Mouse (Mus musculus) inflammation-experienced regulatory T-cells, adult 6 months (primary cell): ENCODE data around the gene Ccdc172. TPM values are rescaled to one million over a fixed set of nuclear protein-coding genes. Genes with fewer than 3 reads are reported as not detected.

Experiments
- ATAC-seq: one replicate; pipeline ENCODE4 v1.8.0; 2017
- polyA plus RNA-seq, 3 experiments: library from polyadenylated mRNA; unstranded; fragments of 100-300 nt; shearing (Covaris generic); gene quantifications; one replicate each; pipeline ENCODE4 v1.2.1; 2017

The Ccdc172 gene
- not detected for polyA plus RNA-seq

DNA sequence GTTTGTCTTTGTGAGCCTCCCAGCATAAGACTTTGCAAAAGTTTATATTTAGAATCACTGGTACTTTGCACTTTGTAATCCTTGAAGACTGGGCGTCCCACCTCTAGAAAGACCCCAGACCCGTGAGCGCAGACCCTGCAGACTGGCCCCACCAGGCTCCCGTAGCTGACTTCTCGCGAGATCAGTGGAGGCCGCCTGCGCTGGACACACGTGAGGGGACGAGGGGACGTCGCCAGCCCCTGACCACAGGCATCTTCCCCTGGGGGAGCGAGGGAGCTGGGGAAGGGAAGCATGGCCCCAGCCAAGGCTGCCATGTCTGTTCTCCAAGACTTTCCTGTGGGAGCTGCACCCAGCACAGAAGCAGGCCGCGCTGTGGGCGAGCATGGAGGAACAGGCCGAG lies at the start of gene Ccdc172:
Ccdc172 (plus strand) TSS at position 176 of the 400 bp plus-strand sequence.
- no peak for ATAC-seq

DNA sequence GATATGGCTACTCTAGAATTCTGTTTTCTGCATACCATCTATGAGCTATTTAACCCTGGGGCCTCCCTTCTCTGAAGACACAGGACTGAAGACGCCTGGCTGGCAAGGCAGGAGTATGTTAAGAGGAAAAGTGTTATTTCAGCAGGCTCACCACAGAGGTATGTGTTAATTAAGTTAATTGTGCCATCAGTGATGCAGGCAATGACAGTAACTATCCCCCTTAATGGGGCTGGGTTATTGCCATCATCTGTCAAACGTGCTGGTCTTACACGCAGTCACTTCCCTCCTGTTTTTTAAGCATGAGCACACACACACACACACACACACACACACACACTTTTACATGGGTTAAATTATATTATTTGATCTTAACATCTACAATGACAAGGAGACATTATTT lies 48.0 kb upstream of the Ccdc172 start:
- no peak for ATAC-seq

DNA sequence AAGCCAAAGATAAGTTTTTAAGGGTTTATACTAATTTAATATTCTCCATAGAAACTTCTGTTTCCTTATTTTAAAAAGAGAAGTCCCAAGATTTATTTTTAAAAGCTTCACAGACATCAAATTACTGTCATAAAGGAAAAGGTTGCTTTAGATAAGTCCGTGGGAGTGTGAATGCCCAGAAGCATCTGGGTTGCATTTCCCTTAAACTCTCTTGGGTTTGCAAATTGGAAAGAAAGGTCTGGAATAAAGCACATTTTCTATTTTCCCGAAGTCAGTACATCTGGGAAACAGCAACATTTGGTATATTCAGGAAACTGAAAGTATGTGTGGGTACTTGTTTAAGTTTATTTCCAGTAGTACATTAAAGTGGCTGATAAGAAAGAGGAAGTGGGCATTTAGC lies 43.5 kb upstream of the Ccdc172 start:
- no peak for ATAC-seq

DNA sequence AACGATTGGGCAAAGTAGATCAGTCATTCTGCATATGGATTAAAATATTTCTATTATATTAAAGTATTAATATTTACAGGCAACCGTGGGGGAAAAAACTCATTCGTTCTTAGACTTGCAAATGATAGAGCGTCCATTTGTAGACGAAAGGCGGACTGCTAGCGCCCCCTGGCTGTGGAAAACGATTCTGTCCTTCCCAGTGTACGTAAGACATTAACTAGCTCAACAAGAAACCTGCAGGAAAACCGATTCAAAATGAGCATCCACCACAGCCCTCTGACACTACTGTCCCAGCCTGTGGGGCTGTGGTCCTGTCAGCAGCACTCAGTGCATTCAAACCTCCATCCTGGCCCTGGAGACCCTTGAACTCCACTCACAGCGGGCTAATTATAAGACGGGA lies 42.4 kb upstream of the Ccdc172 start:
- ATAC-seq = no peak

DNA sequence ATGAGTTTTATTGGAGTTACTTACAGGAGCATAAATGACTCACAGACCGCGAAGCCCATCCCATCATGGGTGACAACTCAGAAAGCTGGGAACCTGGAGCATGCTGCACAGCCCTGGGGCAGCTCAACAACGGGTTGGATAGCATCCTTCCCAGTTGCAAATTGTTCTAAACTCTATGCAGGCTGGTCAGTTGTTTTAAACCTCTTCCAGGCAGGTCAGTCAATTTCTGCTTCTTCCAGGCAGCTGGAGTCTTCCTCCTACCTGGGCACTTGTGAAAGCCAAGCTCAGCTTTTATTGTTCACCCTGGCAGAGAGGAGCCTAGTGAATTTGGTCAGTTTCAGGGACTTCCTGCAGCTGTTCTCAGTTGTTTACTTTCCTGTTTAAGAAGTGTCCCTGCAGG lies 37.5 kb upstream of the Ccdc172 start:
- no peak for ATAC-seq

DNA sequence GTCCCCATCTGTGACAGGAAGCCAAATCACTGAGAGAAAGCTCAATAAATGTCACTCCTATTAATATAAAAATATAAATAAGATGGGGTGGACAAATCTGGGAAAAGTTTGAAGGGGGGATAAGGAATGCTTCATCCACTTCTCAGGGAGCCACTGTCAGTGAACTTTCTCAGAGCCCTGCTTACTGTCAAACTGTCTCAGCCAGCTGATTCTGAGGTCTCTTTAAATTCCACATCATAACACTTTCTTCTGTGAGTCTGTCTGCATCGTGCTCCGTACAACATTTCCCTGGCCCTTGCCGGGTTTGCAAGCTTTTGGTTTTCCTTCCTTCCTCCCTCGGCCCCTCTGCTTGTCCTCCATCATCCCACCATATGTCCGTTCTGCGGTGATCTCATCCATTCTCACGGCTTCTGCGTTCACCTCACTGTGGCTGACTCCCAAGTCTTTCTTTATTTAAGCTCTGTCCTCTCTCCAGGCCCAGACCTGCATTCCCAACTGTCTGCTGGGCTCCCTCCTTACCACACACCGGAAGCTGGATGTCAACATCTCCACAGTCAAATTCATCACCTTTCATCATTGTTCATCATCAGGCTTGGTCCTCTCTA lies 29.3 kb upstream of the Ccdc172 start:
- no peak for ATAC-seq

DNA sequence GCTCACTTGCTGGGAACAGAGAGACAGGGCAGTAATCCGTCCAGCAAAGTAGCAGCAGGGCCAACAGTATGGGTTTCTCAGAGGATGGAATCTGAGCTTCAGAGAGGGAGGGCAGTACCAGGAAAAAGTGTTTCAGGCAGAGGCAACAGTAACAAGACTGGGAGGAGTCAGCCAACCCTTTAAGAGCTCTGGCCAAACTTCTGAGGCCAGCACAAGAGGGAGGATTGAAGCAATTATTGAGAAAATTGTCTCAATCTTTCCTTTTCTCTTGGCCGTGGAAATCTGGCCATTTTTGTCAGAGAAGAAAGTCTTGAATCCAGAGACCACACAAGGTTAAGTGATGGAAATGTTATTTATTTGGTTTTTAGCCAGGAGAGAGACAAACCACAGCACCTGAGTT lies 25.1 kb upstream of the Ccdc172 start:
- ATAC-seq = no peak

DNA sequence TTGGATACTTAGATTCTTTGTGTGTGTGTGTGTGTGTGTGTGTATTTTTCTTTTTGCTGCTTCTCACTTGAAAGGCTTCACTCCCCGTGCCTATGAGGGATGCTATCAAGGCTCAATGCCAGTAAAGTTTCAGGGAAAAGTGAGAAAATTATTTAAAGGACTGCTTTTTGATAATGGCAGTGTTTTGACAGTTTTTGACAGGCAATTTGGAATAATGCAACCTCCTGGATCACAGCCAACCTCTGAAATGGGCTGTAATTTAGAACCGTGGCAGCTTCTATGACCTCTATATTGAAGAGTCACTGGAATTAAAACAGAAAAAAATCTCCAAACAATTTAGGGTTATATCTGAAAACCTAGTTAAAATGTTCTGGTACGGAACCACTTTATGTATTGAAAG lies 14.7 kb upstream of the Ccdc172 start:
- no peak for ATAC-seq

DNA sequence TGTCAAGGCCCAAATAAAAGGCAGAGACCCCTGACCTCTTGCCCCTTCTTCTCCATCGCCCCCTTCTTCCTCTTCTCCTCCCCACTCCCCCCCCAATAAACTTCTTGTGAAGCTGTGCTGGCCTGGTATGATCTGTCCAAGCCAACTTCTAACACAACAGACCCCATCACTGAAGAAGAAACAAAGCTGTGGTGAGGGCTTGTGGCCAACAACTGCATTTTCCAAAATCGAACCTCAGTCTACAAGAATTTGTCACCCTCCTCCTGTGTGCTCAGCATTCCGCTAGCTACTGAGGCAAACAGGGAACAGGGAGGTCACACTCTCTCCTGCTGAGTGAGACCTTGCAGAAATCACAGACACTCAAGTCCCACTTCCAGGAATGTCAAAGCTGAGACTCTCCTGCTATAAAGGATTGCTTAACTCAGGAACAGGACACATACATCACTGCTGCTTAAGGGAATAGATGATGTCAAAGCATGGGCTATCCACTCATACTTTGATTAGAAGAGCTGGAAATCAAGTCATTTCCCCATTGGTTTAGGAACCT lies 12.3 kb upstream of the Ccdc172 start:
- no peak for ATAC-seq

DNA sequence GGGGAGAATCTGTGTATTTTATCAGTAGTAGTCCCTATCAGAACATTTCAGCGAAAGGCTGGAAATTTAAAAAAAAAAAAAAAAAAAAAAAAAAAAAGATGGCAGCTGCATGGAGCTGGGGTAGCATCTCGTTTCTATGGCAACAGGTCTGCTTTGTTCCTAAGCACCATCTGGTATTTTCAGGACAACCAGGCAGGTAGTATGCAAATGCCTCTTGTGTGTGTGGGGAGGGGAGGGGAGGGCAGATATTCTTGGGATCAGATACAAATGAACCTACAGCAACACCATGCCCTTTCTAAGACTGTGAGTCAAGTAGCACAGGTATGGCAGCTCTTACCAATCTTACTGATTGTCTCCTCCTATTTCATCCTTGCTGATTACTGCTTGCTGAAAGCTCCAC lies 11.7 kb upstream of the Ccdc172 start:
- no peak for ATAC-seq

DNA sequence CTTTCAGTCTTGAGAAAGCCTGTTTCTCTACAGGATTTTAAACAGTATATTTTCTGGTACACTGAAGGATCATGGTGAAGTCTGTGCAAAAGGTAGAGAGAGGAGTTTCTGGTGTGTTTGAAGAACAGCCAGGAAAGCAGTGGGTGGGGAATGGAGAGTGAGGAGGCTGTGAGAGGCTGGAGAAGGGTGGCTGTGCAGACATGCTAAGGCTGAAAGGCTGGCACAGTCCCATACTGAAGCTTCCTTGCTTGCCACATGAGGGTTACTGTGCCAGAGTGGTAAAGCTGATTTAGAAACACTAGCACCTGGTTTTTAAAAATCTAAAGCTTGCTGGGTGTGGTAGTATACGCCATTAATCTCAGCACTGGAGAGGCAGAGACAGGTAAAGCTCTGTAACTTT lies 9.9 kb downstream of the Ccdc172 start:
- ATAC-seq = no peak

DNA sequence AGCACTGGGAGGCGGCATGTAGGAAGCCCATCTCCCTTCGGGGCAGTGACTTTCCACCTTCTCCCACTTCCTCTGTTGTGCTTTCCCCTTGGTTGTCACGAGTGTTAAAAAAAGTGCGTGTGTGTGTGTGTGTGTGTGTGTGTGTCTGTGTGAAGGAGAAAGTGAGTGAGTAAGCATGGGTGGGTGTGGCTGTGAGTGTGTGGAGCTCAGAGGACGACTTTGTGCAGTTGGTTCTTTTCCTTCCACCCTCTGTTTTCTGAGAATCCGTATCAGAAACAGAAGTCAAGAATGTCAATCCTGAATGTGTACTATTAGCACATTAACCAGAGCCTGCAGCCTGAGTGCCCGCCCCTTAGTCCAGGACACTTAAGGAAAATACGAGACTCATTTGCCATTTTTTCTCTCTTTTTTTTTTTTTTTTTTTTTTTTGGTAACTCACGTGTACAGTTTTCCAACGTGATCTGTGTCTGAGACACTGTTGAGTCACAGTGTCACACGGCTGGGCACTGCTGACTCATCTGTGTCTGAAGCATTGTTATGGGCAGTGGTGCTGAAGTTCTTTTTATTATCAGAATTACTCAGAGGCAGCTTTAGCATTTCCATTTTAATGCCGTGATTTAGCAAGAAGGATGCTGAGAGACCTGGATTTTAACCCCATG lies 12.1 kb downstream of the Ccdc172 start:
- ATAC-seq = no peak

DNA sequence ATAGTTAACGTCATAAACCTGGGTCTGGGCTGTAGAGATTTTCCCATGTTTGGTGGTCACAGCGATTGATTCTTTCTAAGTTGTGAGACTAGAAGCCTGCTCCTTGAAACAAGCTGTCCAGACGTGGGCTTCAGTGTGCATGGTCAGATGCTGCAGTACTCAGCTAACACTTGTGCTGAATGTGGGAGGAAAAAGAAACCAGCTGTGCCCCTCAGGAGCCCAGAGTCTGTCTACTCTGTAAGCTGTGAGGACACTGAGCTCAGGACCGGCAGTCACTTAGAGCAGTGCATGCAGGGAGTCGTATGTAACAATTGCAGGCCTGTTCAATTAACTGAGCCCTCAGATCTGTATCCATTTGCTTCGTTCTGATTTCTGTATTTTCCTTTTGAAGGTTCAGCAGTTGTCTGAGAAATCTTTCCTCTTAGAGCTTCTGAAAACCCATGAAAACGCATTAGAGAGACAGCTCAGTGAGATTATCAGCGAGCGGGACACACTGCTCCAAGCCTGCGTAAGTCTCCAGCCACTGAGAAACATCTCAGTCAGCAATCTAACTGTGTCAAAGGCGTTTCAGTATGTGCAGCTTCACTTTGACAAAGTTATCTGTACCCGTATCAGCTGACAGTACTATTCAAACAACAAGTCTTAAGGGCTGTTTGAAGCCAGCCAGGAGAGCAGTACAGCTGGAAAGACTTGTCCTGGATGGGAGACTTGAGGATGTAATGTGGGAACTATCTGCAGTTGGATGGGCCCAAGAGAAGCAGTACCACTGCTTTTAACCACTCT lies 13.9 kb downstream of the Ccdc172 start:
- ATAC-seq = no peak

DNA sequence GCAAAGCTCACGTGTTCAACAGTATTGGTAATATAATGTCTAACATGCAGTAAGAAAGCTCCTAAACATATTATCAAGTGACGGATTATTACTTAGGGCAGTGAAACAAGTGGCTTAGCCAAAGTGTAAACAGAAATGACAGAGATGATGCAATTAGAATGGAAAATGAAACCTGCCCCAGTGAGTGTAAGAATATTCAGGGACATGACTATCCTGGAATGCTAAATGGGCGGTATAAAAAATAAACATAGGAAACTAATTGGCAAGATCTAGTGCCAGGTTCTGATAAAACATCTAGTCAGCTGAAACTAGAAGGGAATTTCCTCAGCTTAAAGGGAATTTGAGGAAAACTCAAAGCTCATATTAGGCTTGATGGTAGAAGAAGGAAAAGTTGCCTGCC lies 21.3 kb downstream of the Ccdc172 start:
- no peak for ATAC-seq

DNA sequence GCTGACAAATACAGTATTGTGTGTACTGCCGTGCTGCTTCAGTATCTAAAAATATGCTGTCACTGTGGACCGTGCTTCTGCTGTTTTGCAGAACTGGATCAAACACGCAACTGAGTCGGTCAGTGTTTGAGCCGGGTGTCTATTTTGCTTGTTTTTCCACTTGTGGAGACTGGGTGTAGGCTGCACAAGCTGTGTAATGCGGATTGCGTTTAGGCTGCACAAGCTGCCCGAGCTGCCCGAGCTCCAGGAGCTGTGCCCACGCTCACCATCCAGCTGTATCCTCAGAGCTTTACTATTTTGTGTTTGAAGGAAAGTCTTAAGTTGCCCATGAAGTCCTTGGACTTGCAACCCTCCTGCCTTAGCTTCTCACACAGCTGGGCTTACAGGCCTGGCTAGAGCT lies 24.9 kb downstream of the Ccdc172 start:
- ATAC-seq = no peak

DNA sequence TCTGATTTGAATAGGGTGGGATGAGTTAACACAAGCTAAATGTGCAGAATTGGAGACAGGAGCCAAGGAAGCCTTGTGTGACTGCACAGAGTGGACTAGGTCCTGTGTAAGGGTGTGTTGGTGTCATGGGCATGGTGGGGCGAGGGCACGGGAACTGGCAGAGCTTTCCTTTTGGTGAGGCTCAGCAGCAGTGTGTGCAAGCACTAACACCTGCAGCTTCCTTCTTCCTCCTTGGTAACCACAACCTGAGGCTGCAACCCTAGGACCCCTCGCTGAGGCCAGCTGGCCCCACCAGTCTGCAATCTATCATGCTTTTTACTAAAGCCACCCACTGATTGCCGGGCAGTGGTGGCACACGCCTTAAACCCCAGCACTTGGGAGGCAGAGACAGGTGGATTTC lies 28.6 kb downstream of the Ccdc172 start:
- no peak for ATAC-seq

DNA sequence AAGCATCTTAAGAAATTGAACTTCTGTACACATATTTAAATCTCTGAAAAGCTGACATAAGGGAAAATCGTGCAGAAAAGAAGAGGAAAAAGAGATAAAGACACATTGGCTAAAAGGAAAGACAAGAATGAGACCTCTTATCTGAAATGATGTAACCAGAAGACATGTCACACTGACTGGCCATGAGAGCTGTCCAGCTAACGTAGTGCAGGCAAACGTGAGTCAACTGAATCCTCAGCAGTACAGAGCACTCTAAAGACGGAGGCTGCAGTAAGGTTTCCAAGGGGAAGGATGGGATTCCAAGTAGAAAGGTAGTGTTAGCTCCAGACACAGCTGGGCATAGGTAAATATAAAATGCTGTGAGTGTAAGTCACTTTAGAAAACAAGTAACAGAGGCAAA lies 36.6 kb downstream of the Ccdc172 start:
- ATAC-seq = no peak

DNA sequence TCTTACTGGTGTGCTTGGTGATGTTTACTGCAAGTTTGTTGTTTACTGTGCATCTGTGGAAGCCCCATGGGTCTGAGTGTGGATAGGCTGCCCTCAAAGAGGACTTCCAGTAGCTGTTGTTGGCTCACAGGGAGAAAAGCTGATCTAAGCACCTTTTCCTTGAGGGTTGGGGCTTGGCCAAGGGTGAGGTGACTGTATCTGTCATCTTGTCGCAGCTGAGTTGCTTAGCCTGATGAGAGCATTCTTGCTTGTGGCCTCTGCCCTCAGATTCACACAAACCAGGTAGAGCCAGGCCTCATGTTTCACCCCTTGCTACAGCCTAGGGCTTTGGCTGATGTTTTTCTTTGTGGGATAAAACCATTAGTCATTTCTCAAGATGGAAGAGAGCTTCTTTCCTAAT lies 38.7 kb downstream of the Ccdc172 start:
- no peak for ATAC-seq

DNA sequence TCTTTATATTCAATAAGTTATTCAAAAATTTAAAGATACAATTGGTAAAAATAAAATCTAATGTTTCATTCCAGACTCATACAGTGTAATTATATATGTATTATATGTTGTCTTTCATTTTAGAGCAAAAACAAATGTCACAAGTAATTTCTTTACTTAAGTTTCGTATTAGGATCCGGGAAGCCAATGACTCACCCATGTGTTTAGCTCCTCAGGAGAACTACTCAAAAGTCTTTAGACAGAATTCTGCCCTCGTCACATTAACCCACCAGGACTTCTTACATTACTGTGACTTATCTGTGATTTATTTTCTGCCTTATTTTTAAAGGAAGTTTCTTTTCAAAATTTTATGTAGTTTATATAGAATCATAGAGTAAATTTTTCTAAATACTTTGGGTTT lies 39.1 kb downstream of the Ccdc172 start:
- ATAC-seq = no peak

DNA sequence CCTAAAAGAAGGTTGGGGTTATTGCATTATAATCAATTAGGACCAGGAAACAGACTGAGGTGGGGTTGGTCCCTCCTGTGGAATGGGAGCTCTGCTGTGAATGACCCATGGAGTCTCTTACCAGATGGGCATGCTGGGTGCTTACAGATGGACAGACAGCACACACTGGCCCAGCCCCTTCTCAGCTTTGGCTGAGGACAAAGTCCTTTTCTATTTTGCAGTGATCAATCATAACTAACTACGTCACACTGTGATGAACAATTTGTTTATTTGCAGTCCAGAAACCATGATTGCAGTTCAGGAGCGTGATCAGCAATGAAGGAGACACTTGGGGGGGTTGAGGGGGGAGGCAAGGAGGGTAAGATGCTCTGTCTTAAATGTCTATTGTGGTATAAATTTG lies 43.2 kb downstream of the Ccdc172 start:
- no peak for ATAC-seq

DNA sequence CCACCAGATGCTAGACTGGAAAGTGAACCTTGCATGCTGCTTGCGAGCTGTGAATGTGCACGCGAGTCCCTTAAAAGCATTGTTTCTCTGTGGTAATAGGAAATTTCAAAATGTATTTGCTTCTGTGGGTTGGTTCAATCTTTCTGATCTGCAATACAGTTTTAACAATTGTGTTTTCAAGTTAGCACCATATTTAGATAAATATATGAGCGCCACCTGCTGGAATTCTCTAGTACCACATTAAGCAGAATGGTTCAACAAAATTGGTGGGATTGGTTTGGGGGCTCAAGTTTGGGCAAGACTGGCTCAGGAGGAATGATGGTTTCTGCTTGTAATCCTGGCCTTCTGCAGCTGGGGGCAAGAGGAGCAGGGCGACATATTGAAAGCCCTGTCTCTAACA lies 46.6 kb downstream of the Ccdc172 start:
- no peak for ATAC-seq

DNA sequence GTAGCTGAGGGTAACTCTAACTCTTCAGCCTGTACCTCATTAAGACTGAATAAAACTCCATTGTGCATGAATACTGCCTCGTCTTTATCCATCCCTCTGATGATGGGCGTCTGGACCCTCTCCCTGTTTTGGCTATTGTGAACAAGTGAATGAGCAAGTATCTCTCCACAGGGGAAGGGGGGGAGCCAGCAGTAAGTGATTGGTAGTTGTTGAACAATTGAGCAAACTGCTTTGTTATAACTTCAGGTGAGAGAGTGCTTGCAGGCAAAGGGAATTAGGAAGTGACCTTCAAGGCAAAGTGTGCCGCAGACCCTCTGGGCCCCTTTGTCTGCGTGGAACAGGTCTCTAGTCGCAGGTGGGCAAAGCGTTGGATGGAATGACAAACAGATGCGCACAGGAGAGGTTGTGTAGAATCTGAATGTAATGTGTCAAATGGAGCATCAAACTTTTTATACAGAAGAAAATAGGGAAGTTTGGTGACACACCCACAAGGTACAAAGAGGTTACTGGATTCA lies 50.6 kb downstream of the Ccdc172 start:
- no peak for ATAC-seq

DNA sequence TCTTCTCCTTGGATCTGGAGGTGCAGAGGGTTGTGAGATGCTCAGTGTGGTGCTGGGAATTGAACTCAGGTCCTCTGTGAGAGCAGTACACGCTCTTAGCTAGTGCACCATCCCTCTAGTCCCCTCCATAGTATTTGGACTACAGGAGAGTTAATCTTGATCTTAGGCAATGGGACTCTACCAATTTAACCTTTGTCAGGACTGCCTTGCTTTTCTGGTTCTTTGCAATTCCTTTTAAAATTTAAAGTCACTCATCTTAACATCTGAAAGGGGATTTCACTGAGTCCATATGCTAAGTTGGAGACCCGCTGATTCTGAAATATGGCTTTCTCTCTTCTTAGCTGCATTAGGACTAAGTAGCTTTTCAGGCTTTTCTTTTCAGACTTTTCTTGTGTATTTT lies 59.8 kb downstream of the Ccdc172 start:
- no peak for ATAC-seq
